Mouse (Mus musculus) bone marrow, adult 2 months (tissue): Measurements from ENCODE around the gene Nt5c1a.

ENCODE experiments used
- CTCF ChIP-seq: fragments of 200-500 bp; IDR thresholded peaks from 2 replicates; pipeline ENCODE4 v1.5.1; 2011; ENCODE audit warnings: low read length, control low read depth; ENCODE audit not compliant: control insufficient read depth, insufficient read depth
- POLR2A ChIP-seq: fragments of 200-500 bp; IDR thresholded peaks from 2 replicates; pipeline ENCODE4 v1.6.1; 2011; ENCODE audit warnings: low read depth, mild to moderate bottlenecking, control low read depth, low read length, borderline replicate concordance; ENCODE audit not compliant: control insufficient read depth

- TF ChIP-seq POLR2A = no peak
- TF ChIP-seq CTCF = no peak
Measured at GRCm38 (mm10) chr4:123213975-123214374, 12.7 kb downstream of the Nt5c1a start.
